Mouse (Mus musculus) ES-E14 (cell line): ENCODE data around the gene Kctd20. TPM values are rescaled to one million over a fixed set of nuclear protein-coding genes. Genes with fewer than 3 reads are reported as not detected.

Source experiments
- DNase-seq: peaks from one replicate; pipeline ENCODE4 v3.0.0-alpha.2; 2013; ENCODE audit warnings: low read depth, low spot score
- H3K27ac ChIP-seq: 2 replicates; pipeline ENCODE4 v1.5.1; 2012; ENCODE audit warnings: low read depth, mild to moderate bottlenecking, low read length, moderate library complexity, mixed read lengths; ENCODE audit not compliant: poor library complexity, insufficient read depth, severe bottlenecking
- H3K36me3 ChIP-seq: 2 replicates; pipeline ENCODE4 v1.6.1; 2012; ENCODE audit warnings: mild to moderate bottlenecking, low read length, moderate library complexity, mixed read lengths; ENCODE audit not compliant: control insufficient read depth, poor library complexity, insufficient read depth, severe bottlenecking
- H3K4me1 ChIP-seq, 2 experiments: fragments of 150-350 bp in 1 of 2; sonication (generic) in 1 of 2; 2 replicates each; pipeline ENCODE4 v1.6.1; 2012; ENCODE audit warnings: low read length in 2 of 2, mild to moderate bottlenecking in 1 of 2, mixed read lengths in 1 of 2; ENCODE audit not compliant: control insufficient read depth in 2 of 2, insufficient read depth in 2 of 2, poor library complexity in 1 of 2
- H3K4me3 ChIP-seq, 2 experiments: fragments of 150-350 bp in 1 of 2; sonication (generic) in 1 of 2; 2 replicates each; pipeline ENCODE4 v1.5.1; 2012; ENCODE audit warnings: low read length in 2 of 2, low read depth in 1 of 2, mild to moderate bottlenecking in 1 of 2, mixed read lengths in 1 of 2; ENCODE audit not compliant: insufficient read depth in 1 of 2, poor library complexity in 1 of 2, severe bottlenecking in 1 of 2
- H3K9ac ChIP-seq: 2 replicates; pipeline ENCODE4 v1.6.1; 2012; ENCODE audit warnings: low read depth, mild to moderate bottlenecking, low read length, mixed read lengths; ENCODE audit not compliant: poor library complexity, insufficient read depth, severe bottlenecking
- H3K9me3 ChIP-seq: fragments of 150-350 bp; sonication (generic); 2 replicates; pipeline ENCODE4 v1.6.1; 2012; ENCODE audit warnings: low read depth, mild to moderate bottlenecking, low read length; ENCODE audit not compliant: control insufficient read depth, insufficient read depth
- CHD2 ChIP-seq: IDR thresholded peaks from 2 replicates; pipeline ENCODE4 v1.6.1; 2014; ENCODE audit warnings: mild to moderate bottlenecking, low read depth, low read length, inconsistent platforms
- HCFC1 ChIP-seq: IDR thresholded peaks from 2 replicates; pipeline ENCODE4 v1.6.1; 2012; ENCODE audit warnings: low read length, inconsistent platforms, borderline replicate concordance; ENCODE audit not compliant: insufficient read depth
- MAFK ChIP-seq: IDR thresholded peaks from 2 replicates; pipeline ENCODE4 v1.6.1; 2014; ENCODE audit warnings: mild to moderate bottlenecking, low read depth, low read length, inconsistent platforms; ENCODE audit not compliant: insufficient read depth
- ZC3H11A ChIP-seq: IDR thresholded peaks from 2 replicates; pipeline ENCODE4 v1.6.1; 2012; ENCODE audit warnings: low read depth, mild to moderate bottlenecking, inconsistent platforms, low read length, borderline replicate concordance
- ZNF384 ChIP-seq: IDR thresholded peaks from 2 replicates; pipeline ENCODE4 v1.6.1; 2012; ENCODE audit warnings: low read depth, low read length, inconsistent platforms
- in situ Hi-C, 2 experiments: fragments of 600-800 bp; cut with MboI; formaldehyde crosslinking; loops; one replicate each; pipeline ENCODE4 v1.15.1; 2025; ENCODE audit warnings: low sequenced_read_pairs in 2 of 2, inconsistent platforms in 1 of 2; ENCODE audit not compliant: unreplicated experiment in 2 of 2
- total RNA-seq: library from RNA; depleted of rRNA; stranded (reverse); fragments of 300-350 nt; gene quantifications from 2 replicates; pipeline ENCODE4 v1.2.3, GENCODE M21; 2012

Kctd20 gene
- total RNA-seq, 1 experiment: 46.9 TPM

GRCm38 (mm10) chr17:28970122-28970521 is 18.4 kb downstream of the Kctd20 start:
- Histone ChIP-seq H3K9me3 (no peaks in the 10 kb centered on the region), H3K27ac (no peak overlapping the region), H3K9ac (no peak overlapping the region), H3K4me1 (peaks cover 6 to 12% of the 10 kb centered on the region in 2 experiments; a peak in 3 of 4 replicates), H3K4me3 (no peak overlapping the region), H3K36me3 (peaks cover 49% of the 10 kb centered on the region)
- DNase-seq: no peak
- TF ChIP-seq ZC3H11A (no peak), ZNF384 (no peak), HCFC1 (no peak), MAFK (no peak), CHD2 (no peak)
- in situ Hi-C loops: no loop called here

- TF ChIP-seq MAFK (no peak), ZNF384 (no peak), CHD2 (no peak), HCFC1 (no peak), ZC3H11A (no peak)
- in situ Hi-C loops: no loop called here
- Histone ChIP-seq H3K9ac (no peak overlapping the region), H3K27ac (no peak overlapping the region), H3K36me3 (peaks cover 51% of the 10 kb centered on the region), H3K4me1 (peaks cover 10 to 20% of the 10 kb centered on the region in 2 experiments; a peak in 3 of 4 replicates), H3K9me3 (no peaks in the 10 kb centered on the region), H3K4me3 (no peak overlapping the region)
- no peak for DNase-seq
These were observed 27.3 kb downstream of the Kctd20 start for GRCm38 (mm10) chr17:28979091-28979490.

GRCm38 (mm10) chr17:28981081-28981480 is 29.3 kb downstream of the Kctd20 start:
- Histone ChIP-seq H3K9ac (no peak overlapping the region), H3K4me1 (peaks cover 11 to 15% of the 10 kb centered on the region in 2 experiments; a peak in 3 of 4 replicates), H3K27ac (peak overlapping the region; percentile 82), H3K9me3 (no peaks in the 10 kb centered on the region), H3K36me3 (peaks cover 34% of the 10 kb centered on the region), H3K4me3 (no peak overlapping the region)
- TF ChIP-seq MAFK: no peak
- TF ChIP-seq ZC3H11A: no peak
- no peak for TF ChIP-seq CHD2
- TF ChIP-seq HCFC1: no peak
- no peak for TF ChIP-seq ZNF384
- DNase-seq: peak; percentile 31
- in situ Hi-C loops: no loop called here

GRCm38 (mm10) chr17:28982591-28982990 is 30.8 kb downstream of the Kctd20 start:
- in situ Hi-C loops: no loop called here
- Histone ChIP-seq H3K4me3 (no peak overlapping the region), H3K36me3 (peaks cover 35% of the 10 kb centered on the region), H3K27ac (no peak overlapping the region), H3K4me1 (peaks cover 11 to 19% of the 10 kb centered on the region in 2 experiments; a peak in 3 of 4 replicates), H3K9me3 (no peaks in the 10 kb centered on the region), H3K9ac (no peak overlapping the region)
- no peak for TF ChIP-seq HCFC1
- DNase-seq: no peak

- peaks cover 24% of the 10 kb centered on the region for H3K36me3 ChIP-seq
- DNase-seq: no peak
- H3K9me3 ChIP-seq: no peaks in the 10 kb centered on the region
- H3K9ac ChIP-seq: no peak overlapping the region
- no peak for TF ChIP-seq ZC3H11A
- TF ChIP-seq MAFK: peak; percentile 59
- H3K4me1 ChIP-seq: peaks cover 11 to 19% of the 10 kb centered on the region in 2 experiments; a peak in 3 of 4 replicates
- H3K4me3 ChIP-seq: no peak overlapping the region
- H3K27ac ChIP-seq: no peak overlapping the region
- in situ Hi-C loops: no loop called here
These were observed 33.1 kb downstream of the Kctd20 start for GRCm38 (mm10) chr17:28984724-28985420.
